Mouse (Mus musculus) megakaryocyte, adult 5-6 weeks (primary cell): Measurements from ENCODE around the gene Pou2f3. TPM values are rescaled to one million over a fixed set of nuclear protein-coding genes. Genes with fewer than 3 reads are reported as not detected.

ENCODE experiments used
- ATAC-seq: 2 replicates; pipeline ENCODE4 v1.8.0; 2016; ENCODE audit warnings: mild to moderate bottlenecking, inconsistent platforms; ENCODE audit not compliant: poor library complexity, severe bottlenecking
- total RNA-seq, 2 experiments: library from RNA; stranded (forward) in 1 of 2; stranded (reverse) in 1 of 2; fragments of 153-499, 151-499 nt in 1 of 2; fragments of 221-1000, 200-1000 nt in 1 of 2; gene quantifications; 2 replicates each; pipeline versions ENCODE4 v1.2.3 to v1.2.4; 2015 to 2017

The Pou2f3 gene
- total RNA-seq (2015) (not detected in 2 replicates), total RNA-seq (2017) (not detected in 2 replicates)

DNA sequence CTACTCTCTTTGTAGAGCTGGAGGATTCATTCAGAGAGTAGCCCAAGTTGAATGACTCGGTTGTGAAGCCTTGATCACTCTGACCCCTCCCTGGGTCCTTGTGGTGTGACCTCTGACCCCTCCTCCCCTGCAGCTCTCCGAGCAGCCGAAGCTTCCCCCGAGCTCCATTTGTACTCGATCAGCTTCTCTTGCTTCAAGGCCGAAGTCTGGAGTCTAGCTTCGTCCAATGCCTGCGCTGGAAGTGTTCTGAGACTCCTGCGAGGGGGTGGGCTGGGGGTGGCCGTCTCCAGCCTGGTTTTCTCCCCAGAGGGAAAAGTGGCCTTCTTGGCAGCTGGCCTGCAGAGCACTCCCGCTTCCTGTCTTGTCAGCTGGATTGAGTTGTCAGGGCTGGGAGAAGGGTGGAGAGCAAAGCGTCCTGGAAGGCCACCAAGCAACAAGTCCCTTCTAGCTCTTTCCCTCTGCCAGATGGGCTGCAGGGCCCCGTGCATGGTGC lies at the start of gene Pou2f3:
Gene Pou2f3 (minus strand): TSS at position 180 of the 493 bp plus-strand sequence.
- no peak for ATAC-seq

- no peak for ATAC-seq
Measured at GRCm38 (mm10) chr9:43253271-43253681, 43.1 kb upstream of the Pou2f3 start.

- no peak for ATAC-seq
Measured at GRCm38 (mm10) chr9:43252790-43253189, 42.6 kb upstream of the Pou2f3 start.

DNA sequence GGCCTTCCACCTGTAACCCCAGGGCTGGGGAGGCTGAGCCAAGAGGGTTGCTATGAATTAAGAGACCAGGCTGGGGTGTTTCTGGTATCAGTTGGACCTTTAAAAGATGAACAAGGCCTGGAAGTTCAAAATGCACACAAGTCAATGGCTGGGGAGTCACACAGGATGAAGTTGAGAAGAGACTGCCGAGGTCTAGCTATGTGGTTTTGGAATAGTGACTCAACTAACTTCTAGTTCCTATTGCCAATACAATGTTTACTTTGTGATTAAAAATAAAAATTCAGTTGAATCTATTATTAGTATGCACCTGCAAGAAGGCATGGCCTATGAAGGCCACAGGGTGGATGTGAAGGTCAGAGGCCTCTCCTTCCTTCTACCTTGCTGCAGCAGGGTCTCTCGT lies 41.6 kb upstream of the Pou2f3 start:
- ATAC-seq = no peak

- peak; percentile 42; the same call in 1 of the 2 replicates for ATAC-seq
Measured at GRCm38 (mm10) chr9:43246738-43247180, 36.6 kb upstream of the Pou2f3 start.

DNA sequence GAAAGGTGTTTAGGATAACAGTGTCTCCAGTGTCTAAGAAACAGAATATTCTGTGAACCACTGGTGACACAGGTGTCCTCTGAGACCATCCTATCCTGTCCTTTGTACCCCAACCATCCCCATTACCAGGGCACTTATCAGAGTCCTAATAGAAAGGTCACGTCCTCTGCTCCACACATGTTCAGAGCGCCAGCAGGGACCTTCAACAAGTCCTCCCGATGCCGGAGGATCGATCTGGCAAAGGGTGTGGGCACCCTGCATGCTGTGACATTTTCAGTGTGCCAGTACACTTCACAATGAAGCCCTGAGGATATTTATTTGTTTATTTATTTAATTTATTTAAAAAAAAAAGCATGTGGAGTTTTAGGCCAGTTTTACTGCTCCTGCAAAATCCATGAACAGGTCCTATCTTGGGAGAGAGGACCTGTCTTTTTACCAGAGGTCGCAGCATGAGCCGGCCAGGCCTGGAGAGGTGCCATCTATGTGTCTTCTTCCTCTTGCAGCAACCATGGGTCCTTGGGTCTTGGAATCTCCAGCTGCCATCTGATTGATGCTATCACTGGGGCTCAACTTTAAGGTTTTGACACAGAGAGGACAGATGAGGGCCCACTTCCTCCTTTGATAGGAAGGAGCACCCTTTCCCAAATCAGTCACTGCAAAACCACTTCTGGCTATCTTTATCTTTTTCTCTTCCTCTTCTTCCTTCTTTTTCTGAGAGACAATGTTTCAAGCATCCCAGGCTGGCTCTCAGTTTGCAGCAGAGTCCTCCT lies 35.8 kb upstream of the Pou2f3 start:
- peak; percentile 64 for ATAC-seq

- ATAC-seq = peak; percentile 20; the same call in 1 of the 2 replicates
Measured at GRCm38 (mm10) chr9:43242432-43242831, 32.3 kb upstream of the Pou2f3 start.

DNA sequence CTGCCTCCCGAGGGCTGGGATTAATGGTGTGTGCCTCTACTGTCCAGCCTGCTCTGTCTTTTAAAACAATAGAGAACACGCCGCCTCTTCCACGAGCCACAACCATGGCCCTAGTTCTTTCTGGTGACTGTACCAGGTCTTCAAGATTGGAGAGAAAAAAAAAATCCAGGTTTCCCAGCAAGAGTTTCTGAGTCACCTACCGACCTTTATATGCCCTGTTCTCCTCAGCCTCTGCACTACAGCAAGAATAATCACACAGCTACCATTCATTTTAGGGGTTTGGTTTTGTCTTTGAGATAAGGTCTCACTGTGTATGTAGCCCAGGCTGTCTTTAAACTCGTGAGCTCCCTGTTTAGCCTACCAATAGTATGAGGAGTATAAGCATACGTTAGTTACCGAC lies 31.8 kb upstream of the Pou2f3 start:
- ATAC-seq = no peak

DNA sequence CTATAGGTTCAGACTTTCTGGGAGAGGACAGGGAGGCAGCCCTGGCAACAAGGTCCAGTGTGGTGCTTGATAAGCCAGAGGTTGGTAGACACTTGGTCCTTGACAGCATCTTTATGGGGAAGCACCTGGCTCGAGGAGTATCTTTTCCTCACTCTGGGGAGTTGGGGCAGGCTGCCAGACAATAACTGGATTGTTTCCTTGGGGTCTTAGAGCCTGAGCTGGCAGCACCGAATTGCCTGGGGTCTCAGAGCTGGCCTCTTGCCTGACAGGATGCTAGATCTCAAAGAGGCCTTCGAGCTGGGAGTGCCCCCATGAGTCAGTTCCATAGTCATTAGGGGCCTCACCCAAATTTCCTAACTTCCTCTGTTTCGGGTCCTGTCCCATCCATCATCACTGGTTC lies 31.1 kb upstream of the Pou2f3 start:
- no peak for ATAC-seq

GRCm38 (mm10) chr9:43240594-43240900 lies 30.4 kb upstream of the Pou2f3 start:
- no peak for ATAC-seq

- peak; percentile 53 for ATAC-seq
Measured at GRCm38 (mm10) chr9:43239712-43240593, 29.8 kb upstream of the Pou2f3 start, which contains the start of gene Oaf. Gene Oaf, minus strand, starts transcription at chr9:43239911.

GRCm38 (mm10) chr9:43238631-43239545 lies 28.7 kb upstream of the Pou2f3 start:
- peak; percentile 41; the same call in 1 of the 2 replicates for ATAC-seq

DNA sequence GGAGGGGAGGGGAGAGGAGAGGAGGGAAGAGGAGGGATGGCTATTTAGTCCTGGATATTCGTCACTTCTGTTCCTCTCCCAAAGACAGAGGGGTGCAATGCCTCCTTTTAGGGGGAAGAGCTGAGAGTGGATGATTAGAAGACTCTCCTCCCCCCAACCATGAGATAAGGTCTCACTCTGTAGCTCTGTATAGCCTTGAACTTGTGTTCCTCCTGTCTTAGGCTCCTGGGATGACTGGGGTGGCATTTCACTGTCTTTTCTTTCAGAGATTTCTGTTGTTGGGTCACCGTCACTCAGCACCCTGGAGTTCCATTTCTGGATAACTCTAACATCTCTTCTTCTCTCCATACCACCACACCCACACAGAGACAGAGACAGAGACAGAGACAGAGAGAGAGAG lies 28.0 kb upstream of the Pou2f3 start:
- ATAC-seq = no peak

GRCm38 (mm10) chr9:43237111-43237775 lies 27.1 kb upstream of the Pou2f3 start:
- ATAC-seq = no peak

DNA sequence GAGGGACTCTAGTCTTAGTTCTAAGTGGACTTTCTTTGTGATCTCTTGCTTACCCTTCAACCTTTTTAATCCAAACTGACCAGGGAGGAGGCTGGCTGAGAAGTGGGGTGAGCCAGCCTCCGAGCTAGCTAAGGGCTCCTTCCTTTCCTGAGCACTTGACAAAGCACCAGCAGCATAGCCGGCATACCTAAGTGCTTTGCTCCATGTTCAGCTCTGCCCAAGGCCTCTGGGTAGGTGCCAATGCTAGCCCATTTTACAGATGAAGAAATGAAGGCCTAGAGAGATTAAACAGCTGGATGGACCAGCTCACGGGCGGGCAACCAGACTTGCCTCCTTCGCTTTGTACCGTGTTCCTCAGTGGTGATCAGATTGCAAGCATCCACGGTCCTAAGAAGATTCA lies 26.4 kb upstream of the Pou2f3 start:
- ATAC-seq = no peak

DNA sequence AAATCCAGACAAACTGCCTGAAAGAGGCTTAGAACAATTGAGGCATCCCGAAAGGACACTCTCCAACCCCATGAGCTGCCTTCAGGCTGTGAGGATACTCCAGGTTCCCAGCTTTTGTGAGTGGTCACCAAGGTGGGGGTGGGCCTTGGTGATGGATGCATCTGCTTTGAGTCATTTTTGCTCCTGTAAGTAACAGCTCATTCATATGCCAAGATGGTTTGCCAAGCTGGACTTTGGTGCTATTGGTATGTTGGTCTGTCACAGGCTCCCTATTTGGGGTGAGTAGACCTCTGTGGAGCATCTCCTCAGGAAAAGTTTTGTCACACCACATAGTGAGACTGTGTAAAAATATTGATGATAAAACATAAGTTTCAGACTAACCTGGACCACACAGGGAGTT lies 25.9 kb upstream of the Pou2f3 start:
- no peak for ATAC-seq

GRCm38 (mm10) chr9:43235336-43235735 lies 25.2 kb upstream of the Pou2f3 start:
- ATAC-seq = no peak

DNA sequence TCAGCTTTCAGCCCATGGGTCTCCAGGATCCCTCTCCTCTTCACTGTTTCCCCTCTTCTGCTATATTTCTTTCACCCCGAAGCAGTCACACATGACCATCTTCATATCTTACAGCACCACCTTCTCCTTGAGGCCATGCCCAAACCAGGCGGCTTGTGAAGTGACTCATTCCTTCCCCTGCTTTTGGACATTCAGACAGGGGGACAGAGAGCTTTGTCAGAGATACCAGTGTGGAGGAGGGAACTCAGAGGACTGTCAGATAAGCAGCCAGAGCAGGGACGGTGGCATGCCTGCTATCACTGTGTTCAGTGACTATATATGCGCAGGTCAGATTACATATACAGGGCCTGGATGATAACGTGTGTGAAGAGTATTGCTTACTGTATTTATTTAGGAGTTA lies 24.3 kb upstream of the Pou2f3 start:
- peak; percentile 30; the same call in 1 of the 2 replicates for ATAC-seq

GRCm38 (mm10) chr9:43233515-43233914 lies 23.3 kb upstream of the Pou2f3 start:
- no peak for ATAC-seq

GRCm38 (mm10) chr9:43233044-43233443 lies 22.9 kb upstream of the Pou2f3 start:
- ATAC-seq = no peak
